17 mouse cellular contexts compared by ENCODE assay signal in genomic region chr9:66177975-66178374, GRCm38 (mm10). TPM values are rescaled to one million over a fixed set of nuclear protein-coding genes. Genes with fewer than 3 reads are reported as not detected.
A peak's percentile ranks its signal among the peaks of the same experiment; 100 is the strongest.
DNase-seq lines count a peak whose midpoint lies in the region; ATAC-seq and TF ChIP-seq lines count a peak whose summit lies in the region.
"Had no signal": no experiment of that assay in that cellular context is flagged by ENCODE, and none has a peak within 500 bp of the region (broad histone marks: within the 10 kb centered on the region; RNA-seq: fewer than 3 reads in every experiment).

No protein-coding gene starts in this region.

- no peaks in the 10 kb centered on the region for H3K4me1 ChIP-seq in kidney, adult 2 months (ENCODE audit: control insufficient read depth, insufficient read depth, low read length)
- H3K4me1 ChIP-seq in kidney, embryonic 16.5 days (ENCODE audit: insufficient read depth, low read length) = peaks cover 6% of the 10 kb centered on the region; the same call in 1 of the 2 replicates
- peaks cover 86% of the 10 kb centered on the region for H3K4me1 ChIP-seq in liver, embryonic 12.5 days
- peaks cover 60 to 63% of the 10 kb centered on the region in 2 experiments for H3K4me1 ChIP-seq in liver, embryonic 14.5 days (replicated peaks; ENCODE audit: control insufficient read depth in 2 of 2, insufficient read depth in 2 of 2, low read length in 1 of 2)
- H3K4me1 ChIP-seq in stomach, postnatal 0 days (replicated peaks; ENCODE audit: control insufficient read depth, insufficient read depth) = no peaks in the 10 kb centered on the region
- H3K4me1 ChIP-seq: forebrain, embryonic 15.5 days had no signal

- no peaks in the 10 kb centered on the region for H3K36me3 ChIP-seq in kidney, adult 2 months (ENCODE audit: control insufficient read depth, insufficient read depth, low read length)
- H3K36me3 ChIP-seq in kidney, embryonic 16.5 days (ENCODE audit: insufficient read depth, low read length) = no peaks in the 10 kb centered on the region
- no peaks in the 10 kb centered on the region for H3K36me3 ChIP-seq in liver, embryonic 12.5 days
- no peaks in the 10 kb centered on the region for H3K36me3 ChIP-seq in liver, embryonic 14.5 days (replicated peaks; ENCODE audit: control insufficient read depth, insufficient read depth, low read depth)
- H3K36me3 ChIP-seq in stomach, postnatal 0 days (ENCODE audit: control insufficient read depth, insufficient read depth, low read length) = no peaks in the 10 kb centered on the region
- H3K36me3 ChIP-seq: embryonic facial prominence, embryonic 12.5 days; forebrain, embryonic 15.5 days; heart, embryonic 13.5 days had no signal

- peak; percentile 53 for DNase-seq in kidney, adult 2 months
- DNase-seq in liver = no peak
- no peak for DNase-seq in liver, embryonic 14.5 days (ENCODE audit: low read depth in 3 of 3, low spot score in 3 of 3)
- DNase-seq in yolk sac, embryonic 10.5 days (ENCODE audit: low spot score) = peak; percentile 85
- DNase-seq in stomach, postnatal 0 days (ENCODE audit: low spot score) = no peak
- DNase-seq: adrenal gland, postnatal 14 days; cerebellum, adult 11-12 months; cerebellum, adult 9-10 months; cerebellum, postnatal 25 days; gastrocnemius, postnatal 36 days; heart, adult 11 months; heart, postnatal 36 days had no signal

- no peak overlapping the region for H3K9ac ChIP-seq in kidney, embryonic 16.5 days (replicated peaks; ENCODE audit: low read length)
- no peak overlapping the region for H3K9ac ChIP-seq in liver, embryonic 12.5 days
- no peak overlapping the region for H3K9ac ChIP-seq in liver, embryonic 14.5 days (replicated peaks)
- H3K9ac ChIP-seq in stomach, postnatal 0 days (ENCODE audit: low read length) = no peak overlapping the region
- H3K9ac ChIP-seq: embryonic facial prominence, embryonic 12.5 days; forebrain, embryonic 15.5 days; heart, embryonic 13.5 days had no signal

- TF ChIP-seq POLR2A in kidney, adult 2 months (IDR thresholded peaks at IDR 0.05; ENCODE audit: low read depth, low read length) = no peak

- no peak overlapping the region for H3K4me3 ChIP-seq in kidney, adult 2 months (ENCODE audit: insufficient read depth, low read depth, low read length)
- H3K4me3 ChIP-seq in kidney, embryonic 16.5 days (ENCODE audit: low read length) = no peak overlapping the region
- no peak overlapping the region for H3K4me3 ChIP-seq in liver, embryonic 12.5 days
- H3K4me3 ChIP-seq in liver, embryonic 14.5 days (ENCODE audit: insufficient read depth in 1 of 2, low read depth in 2 of 2, low read length in 2 of 2) = no peak overlapping the region
- H3K4me3 ChIP-seq in stomach, postnatal 0 days (ENCODE audit: low read depth, low read length) = no peak overlapping the region
- H3K4me3 ChIP-seq: embryonic facial prominence, embryonic 12.5 days; forebrain, embryonic 15.5 days; heart, embryonic 13.5 days had no signal

- no peaks in the 10 kb centered on the region for H3K9me3 ChIP-seq in kidney, embryonic 16.5 days (ENCODE audit: low read length)
- no peaks in the 10 kb centered on the region for H3K9me3 ChIP-seq in liver, embryonic 12.5 days (replicated peaks)
- no peaks in the 10 kb centered on the region for H3K9me3 ChIP-seq in liver, embryonic 14.5 days (ENCODE audit: control insufficient read depth, low read length)
- H3K9me3 ChIP-seq in stomach, postnatal 0 days (ENCODE audit: control insufficient read depth, low read length) = no peaks in the 10 kb centered on the region
- H3K9me3 ChIP-seq: embryonic facial prominence, embryonic 12.5 days; forebrain, embryonic 15.5 days; heart, embryonic 13.5 days had no signal

- no peak for ATAC-seq in kidney, embryonic 16.5 days (ENCODE audit: low FRiP score, low TSS enrichment)
- ATAC-seq in liver, embryonic 12.5 days = no peak
- no peak for ATAC-seq in liver, embryonic 14.5 days (ENCODE audit: insufficient read depth)
- ATAC-seq in stomach, postnatal 0 days (ENCODE audit: low FRiP score, low TSS enrichment) = no peak
- ATAC-seq: forebrain, embryonic 15.5 days had no signal

- WGBS in kidney, adult 2 months = 40% methylated on average over 1 of the region's 1 CpGs
- 24% methylated on average over 1 of the region's 1 CpGs for WGBS in kidney, embryonic 16.5 days
- 47% methylated on average over 1 of the region's 1 CpGs for WGBS in liver, embryonic 12.5 days (ENCODE audit: insufficient replicate concordance)
- 46% methylated on average over 1 of the region's 1 CpGs for WGBS in liver, embryonic 14.5 days (ENCODE audit: insufficient replicate concordance)
- 50% methylated on average over 1 of the region's 1 CpGs for WGBS in stomach, postnatal 0 days

- no peaks in the 10 kb centered on the region for H3K27me3 ChIP-seq in kidney, adult 2 months (replicated peaks; ENCODE audit: control insufficient read depth, insufficient read depth, low read length)
- H3K27me3 ChIP-seq in kidney, embryonic 16.5 days (ENCODE audit: insufficient read depth, low read length) = no peaks in the 10 kb centered on the region
- no peaks in the 10 kb centered on the region for H3K27me3 ChIP-seq in liver, embryonic 12.5 days (replicated peaks)
- no peaks in the 10 kb centered on the region for H3K27me3 ChIP-seq in liver, embryonic 14.5 days (ENCODE audit: control insufficient read depth, insufficient read depth, low read length)
- H3K27me3 ChIP-seq in stomach, postnatal 0 days (ENCODE audit: control insufficient read depth, insufficient read depth, low read length) = no peaks in the 10 kb centered on the region
- H3K27me3 ChIP-seq: embryonic facial prominence, embryonic 12.5 days; forebrain, embryonic 15.5 days; heart, embryonic 13.5 days had no signal

- H3K4me2 ChIP-seq in kidney, embryonic 16.5 days (replicated peaks; ENCODE audit: low read depth, low read length) = no peak overlapping the region
- no peak overlapping the region for H3K4me2 ChIP-seq in liver, embryonic 12.5 days
- H3K4me2 ChIP-seq in liver, embryonic 14.5 days (ENCODE audit: low read depth) = no peak overlapping the region
- H3K4me2 ChIP-seq in stomach, postnatal 0 days (replicated peaks; ENCODE audit: low read depth) = no peak overlapping the region
- H3K4me2 ChIP-seq: embryonic facial prominence, embryonic 12.5 days; forebrain, embryonic 15.5 days; heart, embryonic 13.5 days had no signal

- no peak for TF ChIP-seq EP300 in liver, embryonic 14.5 days (IDR thresholded peaks at IDR 0.05; ENCODE audit: low read depth)
- no peak for TF ChIP-seq EP300 in stomach, postnatal 0 days (optimal IDR thresholded peaks at IDR 0.05)

- no peak overlapping the region for H3K27ac ChIP-seq in kidney, adult 2 months (ENCODE audit: insufficient read depth, low read depth, low read length)
- H3K27ac ChIP-seq in kidney, embryonic 16.5 days (ENCODE audit: low read length) = no peak overlapping the region
- H3K27ac ChIP-seq in liver, embryonic 12.5 days = peak overlapping the region; percentile 5; the same call in 1 of the 2 replicates
- H3K27ac ChIP-seq in liver, embryonic 14.5 days = peak overlapping the region; percentile 37
- no peak overlapping the region for H3K27ac ChIP-seq in stomach, postnatal 0 days (replicated peaks)
- H3K27ac ChIP-seq: embryonic facial prominence, embryonic 12.5 days; forebrain, embryonic 15.5 days; heart, embryonic 13.5 days had no signal

- no peak for TF ChIP-seq CTCF in kidney, adult 2 months (conservative IDR thresholded peaks at IDR 0.05; ENCODE audit: insufficient read depth, insufficient read length, low read depth, low read length)
- TF ChIP-seq CTCF in liver, embryonic 14.5 days (IDR thresholded peaks at IDR 0.05; ENCODE audit: low read depth) = no peak
- TF ChIP-seq CTCF in stomach, postnatal 0 days (IDR thresholded peaks at IDR 0.05; ENCODE audit: low read depth) = no peak

RNA-seq across cellular contexts. Expression of gene Dapk2, which starts 20.0 kb away (rescaled TPM):
- 10.8 and 11.8 TPM in 2 replicates for polyA plus RNA-seq in kidney, adult 2 months (2012; rRNA removed)
- polyA plus RNA-seq in kidney, embryonic 16.5 days (2015; fragmentation: Nextera tagmentation; extraction: Ambion mirVana) = 4.7 and 4.9 TPM in 2 replicates
- 12.3 and 16.4 TPM in 2 replicates for polyA plus RNA-seq in liver, embryonic 12.5 days (2016; fragmentation: Nextera tagmentation; extraction: Ambion mirVana)
- 7.3 and 11.7 TPM in 2 replicates for polyA plus RNA-seq in liver, embryonic 14.5 days (2012; rRNA removed)
- polyA plus RNA-seq in liver, embryonic 14.5 days (2014; fragmentation: Nextera tagmentation; extraction: Ambion mirVana) = 24.6 and 25.2 TPM in 2 replicates
- 11.8 and 13.2 TPM in 2 replicates for polyA plus RNA-seq in stomach, postnatal 0 days (2015; fragmentation: Nextera tagmentation; extraction: Ambion mirVana)

RNA-seq across cellular contexts. Expression of gene Ciao2a, which starts 51.6 kb away (rescaled TPM):
- 23.3 and 39.9 TPM in 2 replicates for polyA plus RNA-seq in kidney, adult 2 months (2012; rRNA removed)
- polyA plus RNA-seq in kidney, embryonic 16.5 days (2015; fragmentation: Nextera tagmentation; extraction: Ambion mirVana) = 153 and 155 TPM in 2 replicates
- polyA plus RNA-seq in liver, embryonic 12.5 days (2016; fragmentation: Nextera tagmentation; extraction: Ambion mirVana) = 199 TPM in 2 replicates
- polyA plus RNA-seq in liver, embryonic 14.5 days (2012; rRNA removed) = 32.3 and 50.1 TPM in 2 replicates
- 129 and 132 TPM in 2 replicates for polyA plus RNA-seq in liver, embryonic 14.5 days (2014; fragmentation: Nextera tagmentation; extraction: Ambion mirVana)
- polyA plus RNA-seq in stomach, postnatal 0 days (2015; fragmentation: Nextera tagmentation; extraction: Ambion mirVana) = 131 and 138 TPM in 2 replicates

RNA-seq across cellular contexts. Expression of gene Snx1, which starts 51.6 kb away (rescaled TPM):
- 74.3 and 76.7 TPM in 2 replicates for polyA plus RNA-seq in kidney, adult 2 months (2012; rRNA removed)
- 150 and 152 TPM in 2 replicates for polyA plus RNA-seq in kidney, embryonic 16.5 days (2015; fragmentation: Nextera tagmentation; extraction: Ambion mirVana)
- 89.6 and 95.1 TPM in 2 replicates for polyA plus RNA-seq in liver, embryonic 12.5 days (2016; fragmentation: Nextera tagmentation; extraction: Ambion mirVana)
- polyA plus RNA-seq in liver, embryonic 14.5 days (2012; rRNA removed) = 31.8 and 47.7 TPM in 2 replicates
- 66.0 and 68.3 TPM in 2 replicates for polyA plus RNA-seq in liver, embryonic 14.5 days (2014; fragmentation: Nextera tagmentation; extraction: Ambion mirVana)
- polyA plus RNA-seq in stomach, postnatal 0 days (2015; fragmentation: Nextera tagmentation; extraction: Ambion mirVana) = 77.5 and 77.6 TPM in 2 replicates

Comparison
In these comparisons a context has a peak if more than half of its experiments do, and no peak if none do; other contexts are left out.
1. DNase-seq: peak in kidney, adult 2 months (single experiment) and yolk sac, embryonic 10.5 days (single experiment); none in liver (single experiment), liver, embryonic 14.5 days (0 of 3) and stomach, postnatal 0 days (single experiment).
2. H3K27ac ChIP-seq: peak in liver, embryonic 12.5 days (single experiment) and liver, embryonic 14.5 days (single experiment); none in kidney, adult 2 months (single experiment), kidney, embryonic 16.5 days (single experiment) and stomach, postnatal 0 days (single experiment).